Mouse (Mus musculus) testis, postnatal 10 days (tissue): ENCODE results near the gene Ccni.

Experiments used
- DNase-seq: peaks from one replicate; pipeline ENCODE4 v3.0.0; 2021; ENCODE audit warnings: low spot score

Gene Ccni

DNA sequence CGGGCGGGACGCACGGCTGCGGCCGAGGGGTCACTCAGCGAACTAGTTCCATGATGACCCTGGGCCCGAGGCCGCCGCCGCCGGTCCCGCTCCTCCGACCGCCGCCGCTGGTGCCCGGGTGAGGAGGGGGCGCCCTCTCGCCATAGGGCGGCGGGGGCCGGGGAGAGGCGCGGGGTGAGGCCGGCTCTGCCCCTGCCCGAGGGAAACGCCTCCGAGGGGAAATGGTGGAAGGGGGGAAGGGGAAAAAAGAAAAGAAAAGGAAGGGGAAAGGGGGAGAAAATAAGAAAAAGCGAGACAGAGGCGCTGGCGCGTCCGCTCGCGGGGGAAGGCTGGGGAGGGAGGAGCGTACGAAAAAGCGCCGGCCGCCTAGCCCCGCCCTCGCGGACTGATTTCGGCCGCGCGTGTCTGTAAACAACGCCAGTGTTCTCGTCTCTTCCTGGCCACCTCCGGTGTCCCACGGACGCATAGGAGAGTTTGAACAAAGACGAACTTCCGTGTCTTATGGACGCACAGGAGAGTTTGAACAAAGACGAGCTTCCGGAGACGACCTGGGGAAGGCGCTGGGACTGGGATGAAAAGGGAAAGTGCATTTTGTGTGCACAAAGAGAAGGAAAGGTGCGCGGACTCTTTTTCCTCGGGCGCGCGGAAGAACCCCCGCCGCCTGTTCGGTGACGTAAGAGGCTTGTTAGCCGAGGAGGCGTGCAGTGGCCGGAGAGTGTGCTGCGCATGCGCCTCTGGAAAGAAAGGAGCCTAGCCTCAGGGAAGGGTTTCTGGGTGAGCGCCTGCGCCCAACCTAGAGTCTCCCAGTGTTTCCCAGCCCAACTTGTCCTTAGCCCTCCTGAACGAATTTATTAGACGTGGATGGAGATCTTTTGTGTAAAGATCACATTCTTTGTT lies at the start of gene Ccni, which contains the start of gene 2010109A12Rik:
TSS of gene Ccni (minus strand) at position 387 of the 897 bp plus-strand sequence.
TSS of gene 2010109A12Rik (plus strand) at position 410 of the 897 bp plus-strand sequence.
- peak; percentile 98 for DNase-seq

DNA sequence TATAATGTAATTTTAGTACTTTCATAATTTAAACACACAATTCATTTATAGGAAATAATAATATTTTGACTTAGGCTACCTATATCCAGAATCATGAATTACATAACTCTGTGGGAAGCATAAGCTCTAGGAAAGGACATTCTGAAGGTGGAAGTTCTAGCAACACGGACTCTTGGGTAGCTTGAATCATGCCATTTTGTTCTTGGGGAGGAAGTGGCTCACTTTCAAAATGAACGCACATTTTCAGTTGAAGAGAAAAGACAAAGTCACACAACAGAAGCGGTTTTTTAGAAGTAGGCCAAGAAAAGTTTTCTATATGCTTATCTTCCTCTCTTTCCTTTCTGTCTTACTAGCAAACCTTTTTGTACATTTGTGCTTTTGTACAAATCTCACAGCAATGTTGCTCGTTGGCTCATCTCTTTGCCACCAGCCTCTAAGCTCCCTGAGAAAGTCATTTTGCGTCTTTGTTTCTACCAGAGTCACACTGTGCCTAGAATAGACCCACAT lies 49.5 kb upstream of the Ccni start:
- DNase-seq = no peak

DNA sequence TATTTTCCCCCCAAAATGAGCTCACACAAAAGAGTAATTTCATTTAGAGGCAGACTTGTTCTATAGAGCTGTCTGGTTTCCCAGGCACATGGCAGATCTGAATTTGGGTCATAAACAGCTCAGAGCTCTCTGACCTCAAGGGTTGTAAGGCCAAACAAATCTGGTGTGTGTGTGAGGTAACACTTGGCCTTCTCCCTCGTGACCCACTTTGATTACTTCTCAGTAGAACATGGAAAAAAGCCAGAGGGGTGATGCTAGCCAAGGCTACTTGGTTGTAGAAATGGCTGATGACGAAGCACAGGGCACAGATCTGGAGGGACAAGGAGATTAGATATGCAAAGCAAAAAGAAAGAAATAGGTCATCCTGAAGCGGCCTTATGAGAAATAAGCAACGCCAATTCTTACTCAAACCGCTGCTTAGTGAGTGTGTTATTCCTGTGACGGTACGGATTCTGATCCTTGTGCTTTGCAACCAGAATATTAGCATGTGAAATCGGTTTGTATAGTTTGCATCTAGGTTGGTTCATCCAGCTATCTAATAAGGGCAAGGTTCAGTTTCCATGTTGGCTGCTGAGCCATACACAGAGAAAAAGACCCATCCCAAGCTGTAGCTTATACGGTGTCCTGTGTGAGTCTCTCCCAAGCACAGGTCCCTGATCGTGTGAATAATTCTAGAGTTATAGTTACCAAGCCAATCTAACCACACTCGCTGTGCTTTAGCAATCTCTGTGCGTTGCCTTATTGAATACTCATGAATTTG lies 44.9 kb upstream of the Ccni start:
- no peak for DNase-seq

DNA sequence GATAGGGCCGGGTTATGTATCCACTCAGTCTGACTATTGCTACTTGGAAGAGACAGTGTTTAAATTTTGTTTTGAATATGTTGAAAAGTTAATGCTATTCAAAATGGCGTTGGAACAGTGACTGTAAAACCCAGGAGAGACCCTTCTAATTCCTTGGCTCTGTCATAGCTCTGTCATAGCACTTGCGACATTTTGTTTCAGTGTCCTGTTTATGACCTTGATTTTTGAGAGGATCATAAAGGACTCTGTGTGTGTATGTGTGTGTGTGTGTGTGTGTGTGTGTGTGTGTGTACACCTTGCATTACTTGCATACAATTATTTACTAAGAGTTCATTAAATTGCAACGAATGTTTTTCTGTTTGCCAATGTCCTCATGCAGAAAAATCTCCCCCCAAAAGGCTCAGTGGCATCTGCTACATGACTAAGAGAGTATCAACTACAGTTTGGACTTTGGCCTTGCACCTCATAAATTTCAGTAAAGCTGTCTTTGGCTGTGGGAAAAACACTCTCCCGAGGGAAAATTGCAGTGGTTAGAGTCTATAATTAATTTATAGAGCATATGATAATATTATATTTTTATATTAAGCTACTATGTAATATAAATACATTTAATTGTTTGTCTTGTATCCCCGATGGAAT lies 43.8 kb upstream of the Ccni start:
- DNase-seq = no peak

DNA sequence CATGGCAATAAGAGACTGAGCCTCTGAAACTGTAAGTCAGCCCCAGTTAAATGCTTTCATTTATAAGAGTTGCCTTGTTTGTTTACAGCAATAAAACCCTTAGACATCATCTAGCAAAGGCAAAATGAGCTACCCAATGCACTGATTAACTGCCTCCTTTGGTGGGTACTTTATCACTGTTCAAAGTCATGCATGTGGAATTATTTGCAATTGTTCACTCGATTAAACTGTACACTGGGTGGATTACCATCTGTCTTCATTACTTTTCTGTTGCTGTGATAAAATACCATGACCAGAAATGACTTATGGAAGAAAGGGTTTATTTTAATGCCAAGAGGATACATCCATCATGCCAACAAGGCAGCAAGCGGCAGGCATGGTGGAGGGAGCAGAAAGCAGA lies 39.0 kb upstream of the Ccni start:
- DNase-seq = no peak

DNA sequence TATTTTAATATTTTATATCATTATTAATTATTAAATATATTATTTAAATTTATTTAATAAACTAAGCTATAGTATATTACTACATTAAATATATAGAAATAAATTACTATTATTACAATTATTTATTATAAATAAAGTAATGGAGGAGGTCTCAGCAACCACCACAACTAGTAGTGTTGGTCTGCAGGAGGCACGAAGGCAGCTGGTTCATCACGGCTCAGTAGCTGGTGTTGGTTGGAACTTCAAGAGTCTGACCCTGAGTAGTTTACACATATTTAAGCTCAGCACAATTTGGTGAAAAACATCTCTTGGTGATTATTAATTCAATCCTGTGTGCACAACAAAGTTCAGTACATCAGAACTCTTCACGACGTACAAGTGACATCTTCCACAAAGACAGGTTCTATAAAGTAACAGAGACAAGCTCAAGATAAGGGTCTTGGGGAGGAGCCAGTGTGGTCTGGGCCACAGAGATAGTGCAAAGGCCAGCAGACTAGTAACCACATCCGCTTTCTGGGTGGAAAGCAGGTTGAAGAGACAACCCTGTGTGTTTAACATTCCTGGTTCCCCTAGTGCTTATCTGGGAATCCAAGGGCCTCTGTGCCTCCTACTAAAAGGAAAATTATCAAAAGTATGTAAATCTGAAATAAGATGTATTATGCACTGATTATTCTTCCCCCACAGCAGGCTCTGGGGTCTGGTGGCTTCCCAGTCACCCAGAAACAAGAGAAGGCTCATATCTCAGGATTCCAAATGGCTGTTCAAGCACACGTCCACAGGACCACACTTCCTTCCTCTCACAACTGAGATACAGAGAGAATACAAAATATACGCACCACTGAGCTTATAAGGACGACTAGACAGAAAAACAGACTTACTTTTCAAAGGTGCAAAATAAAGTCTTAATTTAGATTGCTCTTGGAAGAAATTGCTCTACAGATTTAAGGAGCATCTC lies 33.6 kb upstream of the Ccni start:
- no peak for DNase-seq

DNA sequence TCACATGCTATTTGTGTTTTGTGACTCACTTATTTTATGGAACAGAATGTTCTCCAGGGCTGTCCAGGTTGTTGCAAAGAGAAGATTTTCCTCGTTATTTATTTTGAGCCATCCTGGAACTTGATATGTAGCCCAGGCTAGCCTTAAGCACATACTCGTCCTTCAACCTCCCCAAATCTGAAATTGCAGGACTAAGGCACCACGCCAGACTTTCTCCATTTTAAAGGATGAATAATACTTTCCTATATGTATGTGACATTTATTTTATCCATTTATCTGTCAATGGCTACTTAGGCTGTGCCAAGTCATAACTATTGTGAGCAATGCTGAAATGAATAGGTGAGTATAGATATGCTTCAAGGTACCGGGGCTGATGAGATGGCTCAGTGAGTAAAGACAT lies 30.2 kb upstream of the Ccni start:
- no peak for DNase-seq

DNA sequence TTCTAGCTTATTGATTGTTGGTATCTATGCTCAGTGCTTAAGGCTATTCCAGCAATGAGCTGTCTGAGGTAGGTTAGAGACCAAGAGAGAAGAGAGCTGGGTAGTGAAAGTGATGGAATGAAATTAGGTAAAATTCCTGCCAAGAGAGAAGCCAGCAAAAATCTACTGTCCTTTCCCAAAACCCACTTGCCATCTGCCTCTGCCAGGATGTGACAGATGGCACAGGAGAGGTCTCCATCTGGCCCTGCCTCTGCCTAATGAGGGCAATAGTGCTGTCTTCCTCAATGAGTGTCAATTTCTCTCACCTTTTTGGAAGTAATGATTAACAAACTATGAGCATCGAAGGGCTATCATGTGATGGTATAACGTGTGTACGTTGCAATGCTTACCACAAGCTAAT lies 29.6 kb upstream of the Ccni start:
- DNase-seq = no peak

DNA sequence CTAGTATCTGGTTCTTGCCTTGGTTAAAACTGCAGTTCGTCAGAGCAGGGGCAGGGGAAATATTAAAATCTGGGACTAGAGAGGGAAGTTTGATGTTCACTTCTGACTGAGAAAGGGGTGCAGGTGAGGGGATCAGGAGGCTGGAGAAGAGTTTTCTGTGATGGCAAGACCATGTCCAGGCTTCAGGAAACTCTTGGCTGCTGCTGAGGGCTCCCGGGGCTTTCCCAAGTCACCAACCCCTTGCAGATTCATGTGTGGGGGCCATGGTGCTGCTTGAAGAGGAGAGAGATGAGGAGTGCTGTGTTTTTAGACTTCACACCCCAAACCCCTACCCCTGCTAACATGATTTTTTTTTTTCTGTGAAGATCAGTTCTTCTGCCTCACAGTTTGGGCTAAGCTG lies 28.3 kb upstream of the Ccni start:
- no peak for DNase-seq

DNA sequence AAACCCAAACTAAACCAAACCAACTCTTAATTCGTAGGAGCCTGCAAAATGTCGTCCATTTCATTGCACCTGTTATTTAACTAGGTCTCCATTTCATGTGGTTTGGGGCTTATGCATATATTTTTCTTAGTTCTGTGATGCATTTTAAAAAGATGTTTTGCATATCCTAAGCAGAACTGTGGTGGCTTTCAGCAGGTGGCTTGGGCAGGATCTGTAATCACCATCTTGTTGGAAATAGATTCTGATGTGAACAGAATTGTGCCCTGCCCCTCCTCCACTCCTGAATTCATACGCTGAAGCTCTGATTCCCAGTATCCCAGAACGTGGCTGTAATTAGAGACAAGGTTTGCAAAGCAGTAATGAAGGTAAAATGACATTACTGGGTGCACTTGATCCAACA lies 27.8 kb upstream of the Ccni start:
- DNase-seq = no peak

DNA sequence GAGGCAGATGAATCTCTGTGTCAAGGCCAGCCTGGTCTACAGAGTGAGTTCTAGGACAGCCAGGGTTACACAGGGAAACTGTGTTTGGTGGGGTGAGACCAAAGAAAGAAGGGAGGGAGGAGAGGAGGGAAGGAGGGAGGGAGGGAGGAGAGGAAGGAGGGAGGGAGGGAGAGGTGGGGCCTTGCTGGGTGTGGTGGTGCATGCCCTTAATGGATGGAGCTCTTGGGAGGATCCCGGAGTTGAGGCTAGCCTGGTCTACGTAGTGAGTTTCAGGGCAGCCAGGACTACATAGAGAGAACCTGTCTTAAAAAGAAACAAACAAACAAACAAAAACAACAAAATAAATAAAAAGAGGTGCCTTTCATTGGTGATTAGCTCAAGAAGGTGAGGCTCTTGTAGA lies 26.5 kb upstream of the Ccni start:
- no peak for DNase-seq

DNA sequence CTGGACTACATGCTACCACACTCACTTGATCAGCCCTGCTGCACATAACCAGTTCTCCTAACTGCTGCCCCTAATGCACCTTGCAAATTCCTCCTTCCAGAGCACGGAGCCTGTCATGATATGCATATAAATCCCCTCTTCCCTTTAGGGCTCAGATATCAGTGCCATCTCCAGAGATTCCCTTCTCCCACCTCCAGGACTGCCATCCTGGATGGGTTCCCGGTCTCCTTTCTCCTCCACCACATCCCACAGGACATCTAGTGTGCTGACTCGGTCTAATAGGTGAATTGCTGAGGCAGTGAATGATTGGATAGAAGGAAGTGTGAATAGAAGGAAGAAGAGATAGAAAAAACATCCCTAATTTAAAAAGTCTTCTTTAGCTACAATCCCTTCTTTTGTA lies 25.4 kb upstream of the Ccni start:
- no peak for DNase-seq

DNA sequence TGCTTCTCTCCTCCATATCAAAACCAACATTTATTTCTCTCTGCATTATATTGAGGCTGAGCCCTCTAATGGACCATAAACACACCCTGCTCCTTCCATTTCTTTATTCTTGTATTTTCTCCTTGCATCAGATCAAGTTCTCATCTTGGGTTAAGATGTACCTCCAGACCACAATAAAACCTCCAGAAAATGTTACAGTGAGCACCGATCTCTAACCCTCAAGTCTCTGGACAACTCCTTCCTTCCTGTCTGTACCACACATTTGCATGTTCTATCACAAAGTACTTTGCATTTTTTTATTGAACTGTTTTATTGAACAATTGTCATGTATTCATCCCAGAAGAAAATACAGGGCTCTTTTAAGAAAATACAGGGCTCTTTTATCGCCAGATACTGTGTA lies 23.2 kb upstream of the Ccni start:
- DNase-seq = no peak

DNA sequence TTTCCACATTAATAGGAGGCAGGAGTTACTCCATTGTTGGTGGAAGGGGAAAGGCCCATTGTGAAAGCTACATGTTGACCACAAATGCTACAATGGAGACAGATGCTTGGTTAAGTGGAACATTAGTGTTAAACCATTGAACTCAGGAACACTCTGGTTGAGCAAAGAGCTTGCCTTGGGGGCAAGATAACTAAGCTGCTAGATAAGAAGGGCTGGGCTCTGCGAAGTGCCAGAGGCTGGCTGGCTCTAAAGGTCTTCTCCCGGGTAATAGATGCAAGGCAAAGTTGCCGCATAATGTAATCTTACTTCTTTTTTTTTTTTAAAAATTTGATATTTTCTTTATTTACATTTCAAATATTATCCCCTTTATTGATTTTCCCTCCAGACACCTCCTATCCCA lies 20.9 kb upstream of the Ccni start:
- DNase-seq = no peak

DNA sequence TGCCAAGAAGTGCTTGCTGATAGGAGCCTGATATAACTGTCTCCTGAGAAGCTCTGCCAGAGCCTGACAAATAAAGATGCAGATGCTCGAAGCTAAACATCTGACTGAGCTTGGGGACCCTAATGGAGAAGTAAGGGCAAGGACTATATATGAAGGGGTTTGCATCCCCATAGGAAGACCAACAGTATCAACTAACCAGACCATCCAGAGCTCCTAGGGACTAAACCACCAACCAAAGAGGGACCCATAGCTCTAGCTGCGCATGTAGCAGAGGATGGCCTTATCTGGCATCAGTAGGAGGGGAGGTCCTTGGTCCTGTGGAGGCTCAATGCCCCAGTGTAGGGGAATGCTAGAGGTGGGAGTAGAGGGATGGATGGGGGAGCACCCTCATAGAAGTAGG lies 18.3 kb upstream of the Ccni start:
- DNase-seq = no peak

DNA sequence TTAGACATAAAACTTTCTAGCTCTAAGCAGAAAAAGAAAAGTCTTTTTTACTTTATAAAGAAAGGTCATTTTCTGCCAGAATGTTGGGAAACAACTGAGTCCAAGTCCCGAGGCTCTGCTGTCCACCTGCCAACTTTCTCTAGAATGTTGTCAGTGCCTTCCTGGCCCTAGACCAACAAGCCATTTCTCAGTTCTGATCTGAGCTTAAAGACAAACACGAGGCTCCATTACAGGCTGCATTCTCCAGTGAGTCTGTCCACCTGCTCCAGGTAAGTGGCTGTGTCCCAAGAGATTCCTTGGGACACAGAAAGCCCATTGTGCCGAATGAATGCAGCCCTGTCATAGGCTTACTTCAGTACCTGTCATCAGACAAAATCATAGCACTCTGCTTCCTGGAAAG lies 15.4 kb upstream of the Ccni start:
- DNase-seq = peak; percentile 47

DNA sequence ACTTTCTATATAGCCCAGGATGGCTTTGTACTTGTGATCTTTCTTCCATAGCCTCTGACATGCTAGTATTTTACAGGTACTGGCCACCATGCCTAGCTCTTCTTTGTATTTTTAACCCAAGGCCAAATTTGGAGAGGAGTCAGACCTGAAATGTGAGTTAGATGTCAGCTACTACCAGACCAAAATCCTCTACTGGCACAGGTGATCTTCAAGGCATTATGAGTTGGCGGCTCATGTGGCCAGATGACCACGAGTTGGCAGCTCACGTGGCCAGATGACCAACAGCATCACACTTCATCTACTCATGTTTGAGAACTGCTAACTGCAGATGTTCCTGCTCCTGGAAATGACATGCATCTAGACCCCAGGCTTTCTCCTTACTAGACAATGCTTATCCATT lies 12.1 kb upstream of the Ccni start:
- no peak for DNase-seq

DNA sequence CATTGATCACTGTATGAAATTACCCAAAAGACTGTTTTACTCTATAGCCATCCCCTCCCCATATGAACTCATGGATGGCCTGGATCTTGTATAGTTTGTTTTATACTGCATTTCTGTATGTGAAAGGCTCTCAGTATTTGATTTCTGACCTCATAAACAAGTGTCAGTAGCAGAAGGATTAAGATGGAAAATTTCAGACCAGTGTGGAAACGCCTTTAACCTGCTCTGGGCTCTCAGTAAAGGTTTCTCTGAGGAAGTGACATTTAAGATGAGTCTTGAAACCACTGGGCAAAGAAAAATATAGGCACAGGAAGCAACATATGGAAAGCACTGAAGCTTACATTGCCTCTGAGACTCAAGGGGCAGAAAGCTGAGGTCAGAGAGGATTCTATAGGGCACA lies 1.3 kb upstream of the Ccni start:
- DNase-seq = no peak

DNA sequence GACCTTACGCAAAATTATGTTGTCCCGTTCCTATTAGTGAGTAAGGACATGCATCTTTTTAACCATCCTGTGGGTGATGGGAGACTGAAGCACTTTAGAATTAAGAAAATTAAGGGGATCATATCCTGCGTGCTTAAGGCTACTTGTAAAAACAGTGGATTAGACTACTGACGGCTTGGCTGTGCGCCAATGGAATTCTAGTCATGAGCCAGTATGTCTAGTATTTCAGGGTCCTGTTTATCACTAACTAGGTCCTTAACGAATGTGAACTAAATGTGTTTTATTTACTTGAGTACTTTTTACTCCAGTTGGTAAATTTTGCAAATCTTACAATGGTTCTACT lies 682 bp upstream of the Ccni start:
- DNase-seq = peak; percentile 75

DNA sequence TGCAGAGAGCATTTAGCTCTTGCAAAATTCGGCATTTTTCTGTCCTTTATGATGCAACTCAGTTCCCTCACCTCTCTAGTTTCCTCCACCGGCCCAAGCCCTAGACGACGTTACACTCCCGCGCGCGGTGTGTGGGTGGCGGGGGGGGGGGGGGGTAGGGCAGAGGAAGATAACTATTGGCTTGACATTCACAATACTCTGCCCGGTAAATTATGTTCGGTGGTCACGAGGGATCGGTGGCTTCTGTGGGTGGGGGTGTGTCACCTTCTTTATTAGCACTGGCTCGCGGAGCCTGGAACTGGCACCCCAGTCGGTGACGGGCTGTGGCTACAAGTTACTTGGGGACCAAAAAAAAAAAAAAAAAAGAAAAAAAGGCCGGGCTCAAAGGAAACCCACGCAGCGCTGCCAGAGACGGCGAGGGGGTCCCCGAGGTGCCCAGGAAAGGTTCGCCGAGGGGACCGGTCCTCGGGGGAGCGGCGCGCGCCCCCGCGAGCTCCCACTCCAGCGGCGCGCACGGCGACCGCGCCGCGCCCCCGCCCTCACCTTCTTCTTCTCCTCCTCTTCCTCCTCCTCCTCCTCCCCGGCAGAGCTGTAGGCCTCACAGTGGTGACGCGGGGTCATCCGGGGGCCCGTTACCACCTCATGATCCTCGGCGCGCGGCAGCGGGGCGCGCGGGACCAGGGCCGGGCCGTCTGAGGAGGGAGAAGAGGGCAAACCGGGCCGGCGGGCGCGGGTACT lies 755 bp downstream of the Ccni start:
- DNase-seq = peak; percentile 70

DNA sequence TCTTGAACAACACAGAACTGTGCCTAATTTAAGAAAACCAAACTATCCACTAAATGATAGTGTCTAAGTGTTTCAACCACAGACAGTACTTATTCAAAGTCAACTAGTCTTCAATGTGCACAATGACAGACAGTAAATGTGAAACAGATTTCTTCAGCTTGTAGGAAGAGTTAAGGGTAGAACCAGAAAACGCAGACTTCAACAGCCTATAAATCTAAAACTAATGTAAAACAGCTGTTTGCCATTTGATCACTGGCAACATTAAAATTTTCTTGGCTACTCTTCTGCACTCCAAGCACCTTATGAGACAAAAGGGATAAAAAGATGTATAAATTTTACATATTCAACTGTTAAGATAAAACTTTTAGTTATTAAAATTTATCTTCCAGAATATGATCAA lies 5.1 kb downstream of the Ccni start:
- no peak for DNase-seq
